Mouse (Mus musculus) cerebellum, adult 8-10 months (tissue): ENCODE measurements around the gene Vash1.

ENCODE experiments used
- DNase-seq: peaks from one replicate; pipeline ENCODE4 v3.0.0; 2022

Vash1 gene

GRCm38 (mm10) chr12:86724300-86724699 lies 45.8 kb downstream of the Vash1 start:
- DNase-seq, result no peak

- DNase-seq, result no peak
These were observed 47.2 kb downstream of the Vash1 start for GRCm38 (mm10) chr12:86725706-86726105.

DNA sequence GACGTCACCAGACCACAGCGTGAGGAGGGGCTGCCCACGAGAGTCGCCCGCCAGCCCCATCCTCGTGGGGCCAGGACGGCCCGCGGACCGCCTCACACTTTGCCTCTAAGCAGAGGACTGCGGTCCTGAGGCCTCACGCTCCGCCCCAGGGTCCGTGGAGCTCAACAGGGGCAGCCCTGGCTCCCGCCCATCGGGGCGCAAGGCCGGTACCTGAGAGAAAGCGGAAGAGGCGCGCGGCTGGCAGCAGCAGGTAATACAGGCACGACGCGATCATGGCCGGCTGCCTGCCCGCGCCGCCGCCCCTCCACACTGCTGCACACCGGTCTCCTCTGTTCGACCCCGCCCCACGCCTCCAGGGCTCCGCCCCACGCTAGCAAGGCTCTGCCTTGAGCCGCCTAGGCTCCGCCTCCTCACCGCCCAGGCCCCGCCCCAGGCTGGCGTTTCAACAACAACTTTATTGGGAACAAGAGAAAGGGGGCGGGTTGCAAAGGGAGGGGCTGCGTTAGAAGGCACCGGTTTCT lies 47.7 kb downstream of the Vash1 start, which contains the start of gene Angel1:
TSS of gene Angel1 (minus strand) at position 341 of the 521 bp plus-strand sequence.
- DNase-seq, result peak; percentile 98

DNA sequence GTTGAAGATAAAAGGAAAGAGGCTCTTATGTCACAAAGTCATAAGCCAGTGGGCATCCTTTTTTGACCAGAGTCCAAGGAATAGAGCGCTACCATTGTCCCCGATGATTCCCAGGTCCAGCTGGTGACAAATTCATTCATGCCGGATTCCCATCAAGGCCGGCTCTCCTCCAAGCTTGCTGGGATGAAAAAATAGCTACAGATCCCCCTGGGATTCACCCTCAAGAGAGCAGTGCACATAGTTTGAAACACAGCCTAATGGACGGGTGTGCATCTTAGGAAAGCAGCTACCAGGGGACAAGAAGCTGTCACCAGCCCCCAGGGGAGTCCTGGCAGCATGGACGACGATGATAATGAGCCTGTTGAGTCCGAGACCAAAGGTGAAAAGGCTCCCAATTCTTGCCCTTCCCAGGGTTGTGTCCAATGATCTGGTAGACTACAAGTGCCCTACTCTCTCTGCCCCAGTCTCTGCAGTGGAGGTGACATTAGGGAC lies 55.9 kb downstream of the Vash1 start, which contains the start of gene Lrrc74a:
TSS of gene Lrrc74a (plus strand) at position 51 of the 492 bp plus-strand sequence.
- DNase-seq, result no peak
